Mouse (Mus musculus) intestine, postnatal 0 days (tissue): ENCODE measurements around the gene Tsen54. TPM values are rescaled to one million over a fixed set of nuclear protein-coding genes. Genes with fewer than 3 reads are reported as not detected.

ENCODE experiments used
- ATAC-seq: fragments of 200-750 bp; cut with Nextera tagmentation; 2 replicates; pipeline ENCODE4 v1.8.0; 2017; ENCODE audit warnings: mild to moderate bottlenecking, moderate TSS enrichment, moderate library complexity
- H3K27ac ChIP-seq: fragments of 300-500 bp; sonication (generic); 2 replicates; pipeline ENCODE4 v1.5.1; 2014; ENCODE audit warnings: mild to moderate bottlenecking, low read depth, low read length, moderate library complexity
- H3K27me3 ChIP-seq: fragments of 300-500 bp; sonication (generic); replicated peaks from 2 replicates; pipeline ENCODE4 v1.6.1; 2014; ENCODE audit warnings: low read length, mixed read lengths; ENCODE audit not compliant: control insufficient read depth, insufficient read depth
- H3K36me3 ChIP-seq: fragments of 300-500 bp; sonication (generic); 2 replicates; pipeline ENCODE4 v1.6.1; 2014; ENCODE audit warnings: mild to moderate bottlenecking, moderate library complexity; ENCODE audit not compliant: control insufficient read depth, insufficient read depth
- H3K4me1 ChIP-seq: fragments of 300-500 bp; sonication (generic); replicated peaks from 2 replicates; pipeline ENCODE4 v1.6.1; 2014; ENCODE audit warnings: antibody characterized with exemption, low read length, mixed read lengths; ENCODE audit not compliant: control insufficient read depth, insufficient read depth
- H3K4me2 ChIP-seq: fragments of 300-500 bp; sonication (generic); replicated peaks from 2 replicates; pipeline ENCODE4 v1.6.1; 2014; ENCODE audit warnings: low read depth, mild to moderate bottlenecking, moderate library complexity
- H3K4me3 ChIP-seq: fragments of 300-500 bp; sonication (generic); 2 replicates; pipeline ENCODE4 v1.5.1; 2014; ENCODE audit warnings: low read depth, low read length
- H3K9ac ChIP-seq: fragments of 300-500 bp; sonication (generic); 2 replicates; pipeline ENCODE4 v1.6.1; 2014; ENCODE audit warnings: mild to moderate bottlenecking, low read depth, low read length
- H3K9me3 ChIP-seq: fragments of 300-500 bp; sonication (generic); 2 replicates; pipeline ENCODE4 v1.6.1; 2016; ENCODE audit warnings: mixed run types; ENCODE audit not compliant: control insufficient read depth
- CTCF ChIP-seq: sonication (generic); IDR thresholded peaks from 2 replicates; pipeline ENCODE4 v1.5.1; 2016; ENCODE audit warnings: low read depth, mild to moderate bottlenecking, control low read depth, antibody characterized with exemption, moderate library complexity
- WGBS: fragments of 180-500 bp; shearing (Covaris S2); extraction: QIAGEN DNeasy Blood & Tissue Kit; methylation state at CpG from one replicate; pipeline ENCODE4 v1.1.7; 2014; 5-methylcytosine and 5-hydroxymethylcytosine counted together
- polyA plus RNA-seq: library from polyadenylated mRNA; unstranded; fragments of >200 nt; fragmentation: Nextera tagmentation; extraction: Ambion mirVana; gene quantifications from 2 replicates; pipeline ENCODE4 v1.2.1, GENCODE M21; 2015

The Tsen54 gene
- polyA plus RNA-seq, 1 experiment from 2014 or later: 17.0 TPM

DNA sequence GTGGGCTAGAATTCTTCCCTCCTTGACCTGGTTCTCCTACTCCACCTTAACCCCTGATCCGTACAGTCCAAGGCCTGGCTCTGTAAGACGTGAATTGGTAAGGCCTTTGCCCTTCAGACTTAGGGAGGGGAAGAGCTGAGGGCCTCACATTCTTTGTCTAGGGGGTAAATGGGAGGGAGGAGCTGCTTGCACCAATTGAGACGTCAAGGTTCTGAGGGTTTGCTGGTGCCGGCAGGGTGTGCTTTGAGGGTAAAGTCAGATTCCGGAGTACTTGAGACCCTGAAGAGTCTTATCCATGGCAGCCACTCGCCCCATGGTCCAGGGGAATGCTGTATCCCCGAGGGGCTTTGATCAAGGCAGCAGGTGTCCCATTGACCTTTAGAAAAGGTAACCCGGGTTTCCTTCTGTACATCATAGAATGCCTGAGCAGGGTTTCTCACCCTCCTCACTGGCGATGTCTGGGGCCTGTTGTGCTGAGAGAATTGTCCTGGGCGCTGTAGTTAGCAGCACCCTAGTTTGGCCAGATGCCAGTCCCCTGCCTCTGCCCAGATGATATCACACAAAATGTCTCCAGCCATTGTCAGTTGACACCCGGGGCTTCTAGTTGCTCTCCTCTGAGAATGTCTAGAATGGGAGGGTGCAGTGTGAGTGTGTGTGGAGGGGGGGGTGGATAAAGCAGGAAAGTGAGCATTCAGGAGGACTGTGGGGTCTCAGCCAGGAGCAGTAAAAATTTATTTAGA is 22.3 kb downstream of the Tsen54 start:
- H3K9ac ChIP-seq: no peak overlapping the region
- peak overlapping the region; percentile 15; the same call in 1 of the 2 replicates for H3K27ac ChIP-seq
- no peaks in the 10 kb centered on the region for H3K36me3 ChIP-seq
- peaks cover 22% of the 10 kb centered on the region for H3K4me1 ChIP-seq
- WGBS: 31% methylated on average over 11 of the region's 11 CpGs
- no peak overlapping the region for H3K4me3 ChIP-seq
- H3K27me3 ChIP-seq: no peaks in the 10 kb centered on the region
- H3K9me3 ChIP-seq: no peaks in the 10 kb centered on the region
- H3K4me2 ChIP-seq: peak overlapping the region; percentile 18; the same call in 1 of the 2 replicates
- TF ChIP-seq CTCF: no peak
- peak; percentile 40 for ATAC-seq

DNA sequence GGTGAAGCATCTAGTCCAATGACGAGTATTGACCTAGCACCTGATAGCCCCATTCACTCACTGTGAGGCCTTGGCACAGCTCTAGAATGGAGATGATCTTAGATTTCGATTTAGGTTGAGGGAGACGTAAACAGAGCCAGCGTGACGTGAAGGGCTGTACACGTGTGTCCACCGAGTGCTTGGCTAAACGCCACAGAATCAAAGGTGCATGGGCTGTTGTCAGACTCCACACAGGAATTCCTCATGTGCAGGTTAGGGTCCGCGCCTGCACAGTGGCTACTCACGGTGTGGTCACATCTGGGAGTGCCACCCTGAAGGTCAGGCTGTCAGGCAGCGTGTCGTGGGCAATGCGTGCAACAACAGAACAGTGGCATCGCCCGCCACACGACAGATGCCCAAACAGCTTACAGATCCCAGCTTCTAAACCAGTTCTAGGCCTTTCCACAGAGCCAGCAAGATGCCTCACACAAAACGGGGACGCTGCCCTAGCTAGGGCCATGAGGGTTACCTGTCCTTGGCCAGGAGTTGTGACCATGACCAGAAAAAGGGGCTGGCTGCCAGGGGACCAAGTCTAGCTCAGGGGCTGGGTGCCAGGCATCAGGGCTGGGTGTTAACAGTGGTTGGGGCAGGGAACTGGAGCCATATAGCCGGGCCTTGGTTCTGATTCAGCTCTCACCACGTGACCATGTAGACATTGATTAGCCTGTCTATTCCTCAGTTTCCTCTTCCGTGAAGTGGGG is 23.3 kb downstream of the Tsen54 start:
- 81% methylated on average over 22 of the region's 22 CpGs for WGBS
- no peak for ATAC-seq
- TF ChIP-seq CTCF: no peak
- H3K4me3 ChIP-seq: no peak overlapping the region
- H3K27ac ChIP-seq: peak overlapping the region; percentile 37
- no peaks in the 10 kb centered on the region for H3K27me3 ChIP-seq
- H3K9me3 ChIP-seq: no peaks in the 10 kb centered on the region
- no peaks in the 10 kb centered on the region for H3K36me3 ChIP-seq
- peaks cover 20% of the 10 kb centered on the region for H3K4me1 ChIP-seq
- no peak overlapping the region for H3K9ac ChIP-seq
- H3K4me2 ChIP-seq: no peak overlapping the region

DNA sequence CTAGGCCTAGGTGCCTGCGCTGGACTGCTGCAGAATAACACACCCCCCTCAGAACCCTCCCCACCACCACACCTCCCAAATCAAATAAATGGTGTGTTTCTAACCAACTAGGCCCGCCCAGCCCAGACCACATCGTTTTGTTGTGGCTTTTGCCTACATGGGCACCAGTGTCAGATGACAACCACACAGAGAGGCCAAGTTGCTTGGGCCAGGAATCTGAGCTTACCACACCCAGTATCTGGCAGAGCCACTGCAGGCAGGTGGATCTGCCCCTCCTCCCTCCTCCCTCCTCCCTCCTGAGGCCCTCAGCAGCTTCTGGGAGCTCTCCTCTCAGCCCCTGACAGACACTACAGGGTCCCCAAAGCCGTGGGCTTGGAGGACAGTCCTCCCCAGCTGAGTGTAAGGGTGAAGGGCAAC is 24.4 kb downstream of the Tsen54 start:
- WGBS: 26% methylated on average over 4 of the region's 4 CpGs
- H3K4me1 ChIP-seq: peaks cover 20% of the 10 kb centered on the region
- H3K9ac ChIP-seq: no peak overlapping the region; the same call in 1 of the 2 replicates
- H3K4me3 ChIP-seq: no peak overlapping the region
- peak; percentile 9; the same call in 1 of the 2 replicates for ATAC-seq
- no peak for TF ChIP-seq CTCF
- no peaks in the 10 kb centered on the region for H3K27me3 ChIP-seq
- peak overlapping the region; percentile 43 for H3K4me2 ChIP-seq
- peak overlapping the region; percentile 85 for H3K27ac ChIP-seq
- H3K9me3 ChIP-seq: no peaks in the 10 kb centered on the region
- no peaks in the 10 kb centered on the region for H3K36me3 ChIP-seq

DNA sequence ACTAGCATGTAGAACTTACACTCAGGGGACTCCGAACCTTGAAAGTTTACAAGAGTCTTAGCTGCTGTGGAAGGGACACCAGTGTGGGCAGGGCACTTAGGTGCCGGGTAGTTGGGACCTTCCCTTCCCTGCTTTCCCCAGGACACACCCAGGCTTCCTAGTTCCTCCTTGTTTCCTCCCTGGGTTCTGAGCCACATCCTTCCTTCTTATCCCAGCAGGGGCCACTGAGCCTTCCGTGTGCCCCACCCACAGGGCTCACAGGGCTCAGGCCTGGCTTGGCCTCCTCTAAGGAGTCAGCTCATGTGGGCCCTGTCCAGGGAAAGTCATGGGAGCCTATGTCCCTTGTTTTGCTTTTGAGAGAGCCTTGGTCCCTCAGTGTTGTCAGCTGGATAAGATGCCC is 25.2 kb downstream of the Tsen54 start:
- no peaks in the 10 kb centered on the region for H3K9me3 ChIP-seq
- H3K9ac ChIP-seq: no peak overlapping the region
- H3K36me3 ChIP-seq: peaks cover 2% of the 10 kb centered on the region; the same call in 1 of the 2 replicates
- H3K27me3 ChIP-seq: no peaks in the 10 kb centered on the region
- 30% methylated on average over 3 of the region's 3 CpGs for WGBS
- peak overlapping the region; percentile 43 for H3K4me2 ChIP-seq
- ATAC-seq: no peak
- peak overlapping the region; percentile 85 for H3K27ac ChIP-seq
- H3K4me1 ChIP-seq: peaks cover 20% of the 10 kb centered on the region
- TF ChIP-seq CTCF: no peak
- no peak overlapping the region for H3K4me3 ChIP-seq

DNA sequence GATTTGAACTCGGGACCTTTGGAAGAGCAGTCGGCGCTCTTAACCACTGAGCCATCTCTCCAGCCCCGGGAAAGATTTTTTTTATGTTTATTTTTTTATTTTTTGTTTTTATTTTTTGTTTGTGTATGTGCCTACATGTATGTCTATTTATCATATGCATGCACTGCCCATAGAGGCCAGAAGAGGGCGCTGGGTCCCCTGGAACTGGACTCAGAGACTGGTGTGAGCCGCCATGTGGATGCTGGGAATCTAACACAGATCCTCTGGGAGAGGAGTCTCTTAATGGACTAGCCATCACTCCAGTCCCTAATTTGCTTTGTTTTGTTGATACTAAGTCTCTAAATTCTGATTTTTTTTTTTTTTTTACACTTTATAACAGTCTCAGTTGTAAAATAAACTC is 26.5 kb downstream of the Tsen54 start:
- peak; percentile 53 for TF ChIP-seq CTCF
- Histone ChIP-seq H3K36me3 (peaks cover 15% of the 10 kb centered on the region), H3K9ac (no peak overlapping the region), H3K27me3 (no peaks in the 10 kb centered on the region), H3K27ac (no peak overlapping the region), H3K9me3 (no peaks in the 10 kb centered on the region), H3K4me1 (peaks cover 20% of the 10 kb centered on the region), H3K4me2 (no peak overlapping the region), H3K4me3 (no peak overlapping the region)
- WGBS: 85% methylated on average over 6 of the region's 6 CpGs
- no peak for ATAC-seq

DNA sequence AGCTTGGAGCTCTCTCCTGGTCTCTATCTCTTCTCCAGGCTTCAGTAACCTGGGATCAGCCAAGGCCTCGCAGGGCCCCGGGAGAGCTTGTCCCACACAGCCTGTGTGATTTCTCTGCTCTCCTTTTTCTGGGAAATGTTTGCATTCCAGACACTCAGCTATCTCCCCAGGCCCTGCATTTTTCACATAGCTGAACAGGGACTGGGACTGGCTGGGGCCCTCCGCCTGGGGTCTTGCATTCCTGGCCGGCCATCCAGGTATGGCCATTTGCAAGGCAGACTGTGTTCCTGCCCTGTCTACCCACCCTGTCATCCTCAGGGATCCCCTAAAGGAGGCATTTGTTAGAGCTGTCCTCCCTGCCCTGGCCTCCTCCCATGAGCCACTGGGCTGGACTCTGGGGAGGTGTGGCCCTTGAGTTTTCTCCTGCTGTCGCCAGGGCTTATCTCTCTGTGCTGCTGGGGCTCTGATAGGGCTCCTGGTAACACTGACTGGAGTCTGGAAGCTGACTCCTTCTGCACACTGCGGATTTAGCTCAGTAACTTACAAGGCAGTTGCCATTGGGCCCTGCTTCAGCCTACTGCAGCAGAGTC is 27.5 kb downstream of the Tsen54 start:
- no peak for TF ChIP-seq CTCF
- 12% methylated on average over 6 of the region's 6 CpGs for WGBS
- peak overlapping the region; percentile 33 for H3K4me2 ChIP-seq
- H3K9ac ChIP-seq: no peak overlapping the region
- H3K36me3 ChIP-seq: peaks cover 24% of the 10 kb centered on the region
- H3K27me3 ChIP-seq: no peaks in the 10 kb centered on the region
- no peak overlapping the region for H3K4me3 ChIP-seq
- H3K4me1 ChIP-seq: peaks cover 20% of the 10 kb centered on the region
- H3K9me3 ChIP-seq: no peaks in the 10 kb centered on the region
- peak; percentile 28 for ATAC-seq
- peak overlapping the region; percentile 80 for H3K27ac ChIP-seq
